Mouse (Mus musculus): ENCODE data around the gene Tmem211. TPM values are rescaled to one million over a fixed set of nuclear protein-coding genes. Genes with fewer than 3 reads are reported as not detected.

The Tmem211 gene
- total and polyA plus RNA-seq, 2 experiments from 2014 or later = 0.10 to 0.16 TPM

GRCm38 (mm10) chr5:113223888-113224287, 2.8 kb upstream of the Tmem211 start:
- Histone ChIP-seq H3K36me3 (ENCODE audit: insufficient read depth, low read length) (no peaks in the 10 kb centered on the region), H3K27me3 (ENCODE audit: insufficient read depth, low read length) (no peaks in the 10 kb centered on the region), H3K4me1 (ENCODE audit: insufficient read depth, low read length) (peaks cover 6% of the 10 kb centered on the region; the same call in 1 of the 2 replicates), H3K4me2 (ENCODE audit: low read depth, low read length) (no peak overlapping the region), H3K9me3 (ENCODE audit: low read length) (no peaks in the 10 kb centered on the region), H3K9ac (replicated peaks; ENCODE audit: low read length) (no peak overlapping the region), H3K4me3 (ENCODE audit: low read length) (no peak overlapping the region), H3K27ac (no peak overlapping the region)
- TF ChIP-seq CTCF (IDR thresholded peaks at IDR 0.05; ENCODE audit: low read depth) = no peak
- WGBS = 49% methylated on average over 4 of the region's 4 CpGs
- ATAC-seq (no peak), DNase-seq (ENCODE audit: low spot score) (no peak)

DNA sequence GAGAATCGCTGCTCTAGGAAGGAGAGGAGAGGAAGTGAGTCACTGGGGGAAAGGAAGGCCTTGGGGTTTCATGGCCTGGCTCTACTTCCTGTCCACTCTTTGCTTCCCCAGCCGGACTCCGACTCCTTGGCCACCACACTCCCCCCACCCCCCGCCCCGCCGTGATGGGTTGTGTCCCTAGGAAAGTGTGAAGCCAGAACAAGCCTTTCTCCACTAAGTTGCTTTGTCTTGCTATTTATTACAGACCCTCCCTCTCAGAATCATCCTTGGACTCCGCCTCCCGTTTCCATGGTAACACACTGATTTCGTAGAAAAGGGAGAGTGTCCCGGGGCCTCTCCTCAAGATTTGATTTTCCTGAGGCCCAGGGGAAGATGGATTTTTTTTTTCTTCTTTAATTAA, 1.4 kb upstream of the Tmem211 start:
- no peaks in the 10 kb centered on the region for H3K27me3 ChIP-seq (ENCODE audit: insufficient read depth, low read length)
- no peak overlapping the region for H3K4me3 ChIP-seq (ENCODE audit: low read length)
- H3K4me2 ChIP-seq (ENCODE audit: low read depth, low read length) = peak overlapping the region; percentile 51; the same call in 1 of the 2 replicates
- no peak overlapping the region for H3K9ac ChIP-seq (replicated peaks; ENCODE audit: low read length)
- H3K4me1 ChIP-seq (ENCODE audit: insufficient read depth, low read length) = peaks cover 6% of the 10 kb centered on the region; the same call in 1 of the 2 replicates
- ATAC-seq (no peak), DNase-seq (ENCODE audit: low spot score) (peak; percentile 76)
- H3K9me3 ChIP-seq (ENCODE audit: low read length) = no peaks in the 10 kb centered on the region
- H3K27ac ChIP-seq = no peak overlapping the region; the same call in 1 of the 2 replicates
- no peaks in the 10 kb centered on the region for H3K36me3 ChIP-seq (ENCODE audit: insufficient read depth, low read length)
- TF ChIP-seq CTCF (IDR thresholded peaks at IDR 0.05; ENCODE audit: low read depth) = no peak
- 15% methylated on average over 10 of the region's 10 CpGs for WGBS

- TF ChIP-seq CTCF (IDR thresholded peaks at IDR 0.05; ENCODE audit: low read depth) = no peak
- Histone ChIP-seq H3K9ac (replicated peaks; ENCODE audit: low read length) (peak overlapping the region; percentile 25), H3K4me1 (ENCODE audit: insufficient read depth, low read length) (peaks cover 6% of the 10 kb centered on the region; the same call in 1 of the 2 replicates), H3K9me3 (ENCODE audit: low read length) (no peaks in the 10 kb centered on the region), H3K4me2 (ENCODE audit: low read depth, low read length) (peak overlapping the region; percentile 51), H3K36me3 (ENCODE audit: insufficient read depth, low read length) (no peaks in the 10 kb centered on the region), H3K27ac (peak overlapping the region; percentile 22; the same call in 1 of the 2 replicates), H3K4me3 (ENCODE audit: low read length) (peak overlapping the region; percentile 11), H3K27me3 (ENCODE audit: insufficient read depth, low read length) (no peaks in the 10 kb centered on the region)
- ATAC-seq = peak; percentile 28; the same call in 1 of the 2 replicates
- 15% methylated on average over 25 of the region's 25 CpGs for WGBS
- peak; percentile 64 for DNase-seq (ENCODE audit: low spot score)
These were observed 848 bp upstream of the Tmem211 start for GRCm38 (mm10) chr5:113225686-113226435.

GRCm38 (mm10) chr5:113230196-113230595, 3.5 kb downstream of the Tmem211 start:
- TF ChIP-seq CTCF (IDR thresholded peaks at IDR 0.05; ENCODE audit: low read depth) = no peak
- H3K9ac ChIP-seq (replicated peaks; ENCODE audit: low read length) = no peak overlapping the region
- H3K4me2 ChIP-seq (ENCODE audit: low read depth, low read length) = no peak overlapping the region
- DNase-seq (ENCODE audit: low spot score) = no peak
- WGBS = 84% methylated on average over 5 of the region's 5 CpGs
- peaks cover 6% of the 10 kb centered on the region; the same call in 1 of the 2 replicates for H3K4me1 ChIP-seq (ENCODE audit: insufficient read depth, low read length)
- H3K4me3 ChIP-seq (ENCODE audit: low read length) = no peak overlapping the region
- ATAC-seq = no peak
- H3K36me3 ChIP-seq (ENCODE audit: insufficient read depth, low read length) = no peaks in the 10 kb centered on the region
- H3K27me3 ChIP-seq (ENCODE audit: insufficient read depth, low read length) = no peaks in the 10 kb centered on the region
- H3K9me3 ChIP-seq (ENCODE audit: low read length) = no peaks in the 10 kb centered on the region
- no peak overlapping the region for H3K27ac ChIP-seq

- H3K9me3 ChIP-seq (ENCODE audit: low read length) = no peaks in the 10 kb centered on the region
- WGBS = 86% methylated on average over 8 of the region's 8 CpGs
- ATAC-seq (no peak), DNase-seq (ENCODE audit: low spot score) (no peak)
- no peak for TF ChIP-seq CTCF (IDR thresholded peaks at IDR 0.05; ENCODE audit: low read depth)
- no peak overlapping the region for H3K4me2 ChIP-seq (ENCODE audit: low read depth, low read length)
- no peak overlapping the region for H3K4me3 ChIP-seq (ENCODE audit: low read length)
- H3K27me3 ChIP-seq (ENCODE audit: insufficient read depth, low read length) = no peaks in the 10 kb centered on the region
- no peak overlapping the region for H3K27ac ChIP-seq
- no peak overlapping the region for H3K9ac ChIP-seq (replicated peaks; ENCODE audit: low read length)
- peaks cover 16% of the 10 kb centered on the region; the same call in 1 of the 2 replicates for H3K36me3 ChIP-seq (ENCODE audit: insufficient read depth, low read length)
- no peaks in the 10 kb centered on the region for H3K4me1 ChIP-seq (ENCODE audit: insufficient read depth, low read length)
These were observed 22.7 kb downstream of the Tmem211 start for GRCm38 (mm10) chr5:113249263-113249930.

- no peaks in the 10 kb centered on the region for H3K4me1 ChIP-seq (ENCODE audit: insufficient read depth, low read length)
- WGBS = 93% methylated on average over 11 of the region's 11 CpGs
- H3K27me3 ChIP-seq (ENCODE audit: insufficient read depth, low read length) = no peaks in the 10 kb centered on the region
- no peaks in the 10 kb centered on the region for H3K9me3 ChIP-seq (ENCODE audit: low read length)
- H3K4me2 ChIP-seq (ENCODE audit: low read depth, low read length) = no peak overlapping the region
- no peak overlapping the region for H3K9ac ChIP-seq (replicated peaks; ENCODE audit: low read length)
- no peak for TF ChIP-seq CTCF (IDR thresholded peaks at IDR 0.05; ENCODE audit: low read depth)
- DNase-seq (ENCODE audit: low spot score) (no peak), ATAC-seq (no peak)
- peaks cover 24% of the 10 kb centered on the region; the same call in 1 of the 2 replicates for H3K36me3 ChIP-seq (ENCODE audit: insufficient read depth, low read length)
- H3K27ac ChIP-seq = no peak overlapping the region
- H3K4me3 ChIP-seq (ENCODE audit: low read length) = no peak overlapping the region
These were observed 24.1 kb downstream of the Tmem211 start for GRCm38 (mm10) chr5:113250806-113251205.

Measured in hindbrain, postnatal 0 days (tissue).